Mouse (Mus musculus) midbrain, postnatal 0 days (tissue): ENCODE measurements around the gene Lrrc58. TPM values are rescaled to one million over a fixed set of nuclear protein-coding genes. Genes with fewer than 3 reads are reported as not detected.

Source experiments
- ATAC-seq: fragments of 200-750 bp; cut with Nextera tagmentation; 2 replicates; pipeline ENCODE4 v1.8.0; 2017; ENCODE audit warnings: moderate number of reproducible peaks, mild to moderate bottlenecking, moderate TSS enrichment, moderate library complexity; ENCODE audit not compliant: low FRiP score
- DNase-seq: peaks from one replicate; pipeline ENCODE4 v3.0.0-alpha.2; 2015; ENCODE audit warnings: low spot score
- H3K27ac ChIP-seq: fragments of 300-500 bp; sonication (generic); 2 replicates; pipeline ENCODE4 v1.5.1; 2014; ENCODE audit warnings: low read depth, mild to moderate bottlenecking, low read length, mixed read lengths
- H3K27me3 ChIP-seq: fragments of 300-500 bp; sonication (generic); 2 replicates; pipeline ENCODE4 v1.6.1; 2014; ENCODE audit warnings: low read length, control low read depth, mixed read lengths; ENCODE audit not compliant: insufficient read depth
- H3K36me3 ChIP-seq: fragments of 300-500 bp; sonication (generic); 2 replicates; pipeline ENCODE4 v1.6.1; 2014; ENCODE audit warnings: low read length, control low read depth, mixed read lengths; ENCODE audit not compliant: insufficient read depth
- H3K4me1 ChIP-seq: fragments of 300-500 bp; sonication (generic); 2 replicates; pipeline ENCODE4 v1.6.1; 2014; ENCODE audit warnings: mild to moderate bottlenecking, control low read depth, antibody characterized with exemption, low read length, mixed read lengths; ENCODE audit not compliant: insufficient read depth
- H3K4me2 ChIP-seq: fragments of 300-500 bp; sonication (generic); 2 replicates; pipeline ENCODE4 v1.6.1; 2014; ENCODE audit warnings: low read depth, mild to moderate bottlenecking, low read length, mixed read lengths; ENCODE audit not compliant: poor library complexity, severe bottlenecking
- H3K4me3 ChIP-seq: fragments of 300-500 bp; sonication (generic); 2 replicates; pipeline ENCODE4 v1.5.1; 2014; ENCODE audit warnings: low read depth, mild to moderate bottlenecking, low read length, moderate library complexity
- H3K9ac ChIP-seq: fragments of 300-500 bp; sonication (generic); replicated peaks from 2 replicates; pipeline ENCODE4 v1.6.1; 2014; ENCODE audit warnings: mild to moderate bottlenecking, low read length, moderate library complexity, mixed read lengths; ENCODE audit not compliant: poor library complexity, severe bottlenecking
- H3K9me3 ChIP-seq: fragments of 300-500 bp; sonication (generic); 2 replicates; pipeline ENCODE4 v1.6.1; 2016; ENCODE audit warnings: low read length, control low read depth
- CTCF ChIP-seq: IDR thresholded peaks from 2 replicates; pipeline ENCODE4 v1.5.1; 2016; ENCODE audit warnings: antibody characterized with exemption, mild to moderate bottlenecking
- WGBS: fragments of 180-500 bp; shearing (Covaris S2); extraction: QIAGEN DNeasy Blood & Tissue Kit; methylation state at CpG from one replicate; pipeline ENCODE4 v1.1.7; 2014; 5-methylcytosine and 5-hydroxymethylcytosine counted together
- polyA plus RNA-seq: library from polyadenylated mRNA; unstranded; fragments of >200 nt; fragmentation: Nextera tagmentation; extraction: Ambion mirVana; gene quantifications from 2 replicates; pipeline ENCODE4 v1.2.1, GENCODE M21; 2015
- total RNA-seq: library from RNA; depleted of rRNA; stranded (reverse); fragments of >200 nt; gene quantifications from 2 replicates; pipeline ENCODE4 v1.2.3, GENCODE M21; 2014

The Lrrc58 gene
- total and polyA plus RNA-seq, 2 experiments from 2014 or later: 46.1 to 88.2 TPM

- ATAC-seq: no peak
- no peak for TF ChIP-seq CTCF
- 96% methylated on average over 3 of the region's 3 CpGs for WGBS
Measured at GRCm38 (mm10) chr16:37888986-37889385, 20.8 kb downstream of the Lrrc58 start.

GRCm38 (mm10) chr16:37892667-37893066 is 24.5 kb downstream of the Lrrc58 start:
- no peaks in the 10 kb centered on the region for H3K9me3 ChIP-seq
- DNase-seq (peak; percentile 42), ATAC-seq (no peak)
- H3K9ac ChIP-seq: no peak overlapping the region
- H3K4me2 ChIP-seq: no peak overlapping the region
- 31% methylated on average over 2 of the region's 2 CpGs for WGBS
- H3K36me3 ChIP-seq: no peaks in the 10 kb centered on the region
- H3K4me1 ChIP-seq: no peaks in the 10 kb centered on the region
- H3K27me3 ChIP-seq: no peaks in the 10 kb centered on the region
- H3K27ac ChIP-seq: no peak overlapping the region
- no peak for TF ChIP-seq CTCF
- no peak overlapping the region for H3K4me3 ChIP-seq

More at GRCm38 (mm10) chr16:37888986-37889385, 20.8 kb downstream of the Lrrc58 start:
- H3K36me3 ChIP-seq: 0 out of 2 replicates have a peak, but pooled peaks cover 2% of the 10 kb centered on the region
- no peaks in the 10 kb centered on the region for H3K27me3 ChIP-seq
- no peak for DNase-seq
- H3K27ac ChIP-seq: no peak overlapping the region
- H3K9me3 ChIP-seq: no peaks in the 10 kb centered on the region
- H3K4me2 ChIP-seq: no peak overlapping the region
- H3K9ac ChIP-seq: no peak overlapping the region
- no peaks in the 10 kb centered on the region for H3K4me1 ChIP-seq
- no peak overlapping the region for H3K4me3 ChIP-seq

- H3K9me3 ChIP-seq: no peaks in the 10 kb centered on the region
- no peaks in the 10 kb centered on the region for H3K4me1 ChIP-seq
- no peak overlapping the region for H3K4me2 ChIP-seq
- DNase-seq (no peak), ATAC-seq (no peak)
- no peak overlapping the region for H3K9ac ChIP-seq
- H3K4me3 ChIP-seq: no peak overlapping the region
- H3K36me3 ChIP-seq: no peaks in the 10 kb centered on the region
- 66% methylated on average over 6 of the region's 6 CpGs for WGBS
- no peak overlapping the region for H3K27ac ChIP-seq
- no peaks in the 10 kb centered on the region for H3K27me3 ChIP-seq
- TF ChIP-seq CTCF: no peak
Measured at GRCm38 (mm10) chr16:37893381-37893780, 25.2 kb downstream of the Lrrc58 start.

- no peak for ATAC-seq
- Histone ChIP-seq H3K36me3 (no peaks in the 10 kb centered on the region), H3K4me3 (no peak overlapping the region), H3K4me1 (no peaks in the 10 kb centered on the region), H3K27ac (no peak overlapping the region), H3K4me2 (no peak overlapping the region), H3K9ac (no peak overlapping the region), H3K9me3 (no peaks in the 10 kb centered on the region), H3K27me3 (no peaks in the 10 kb centered on the region)
- no peak for DNase-seq
- WGBS: 92% methylated on average over 2 of the region's 2 CpGs
- TF ChIP-seq CTCF: no peak
Measured at GRCm38 (mm10) chr16:37893942-37894341, 25.8 kb downstream of the Lrrc58 start.

- no peaks in the 10 kb centered on the region for H3K9me3 ChIP-seq
- DNase-seq (no peak), ATAC-seq (no peak)
- 87% methylated on average over 5 of the region's 5 CpGs for WGBS
- H3K4me2 ChIP-seq: no peak overlapping the region
- no peaks in the 10 kb centered on the region for H3K36me3 ChIP-seq
- H3K4me1 ChIP-seq: no peaks in the 10 kb centered on the region
- no peak for TF ChIP-seq CTCF
- H3K4me3 ChIP-seq: no peak overlapping the region
- H3K27me3 ChIP-seq: no peaks in the 10 kb centered on the region
- H3K27ac ChIP-seq: no peak overlapping the region
- H3K9ac ChIP-seq: no peak overlapping the region
Measured at GRCm38 (mm10) chr16:37898790-37899189, 30.6 kb downstream of the Lrrc58 start.

- no peak for ATAC-seq
- WGBS: 36% methylated on average over 2 of the region's 2 CpGs
- H3K4me1 ChIP-seq: no peaks in the 10 kb centered on the region
- DNase-seq: peak; percentile 60
- no peak overlapping the region for H3K9ac ChIP-seq
- no peak overlapping the region for H3K27ac ChIP-seq
- H3K9me3 ChIP-seq: no peaks in the 10 kb centered on the region
- H3K36me3 ChIP-seq: no peaks in the 10 kb centered on the region
- TF ChIP-seq CTCF: no peak
- H3K27me3 ChIP-seq: no peaks in the 10 kb centered on the region
- no peak overlapping the region for H3K4me2 ChIP-seq
- H3K4me3 ChIP-seq: no peak overlapping the region
Measured at GRCm38 (mm10) chr16:37899357-37899756, 31.2 kb downstream of the Lrrc58 start.
